Mouse (Mus musculus): ENCODE data around the gene Upk1a. TPM values are rescaled to one million over a fixed set of nuclear protein-coding genes. Genes with fewer than 3 reads are reported as not detected.

The Upk1a gene
- total RNA-seq, 2 experiments from 2014 or later, result 0.24 to 0.54 TPM

- DNase-seq, result no peak
- intact Hi-C loops (cut with DNase I), result no loop called here
Measured at GRCm38 (mm10) chr7:30604424-30604823, 8.2 kb downstream of the Upk1a start.

- no peak for DNase-seq
- intact Hi-C loops (cut with DNase I), result no loop called here
Measured at GRCm38 (mm10) chr7:30602583-30602982, 10.1 kb downstream of the Upk1a start.

GRCm38 (mm10) chr7:30600651-30601050 is 12.0 kb downstream of the Upk1a start:
- DNase-seq, result peak; percentile 22
- intact Hi-C loops (cut with DNase I), result no loop called here

- intact Hi-C loops (cut with DNase I), result no loop called here
- peak; percentile 95 for DNase-seq
Measured at GRCm38 (mm10) chr7:30599933-30600353, 12.7 kb downstream of the Upk1a start.

GRCm38 (mm10) chr7:30598786-30599185 is 13.9 kb downstream of the Upk1a start, which contains the start of gene Zbtb32:
Gene Zbtb32, minus strand, starts transcription at chr7:30598909.
- no peak for DNase-seq
- intact Hi-C loops (cut with DNase I), result no loop called here

GRCm38 (mm10) chr7:30596811-30597210 is 15.8 kb downstream of the Upk1a start:
- intact Hi-C loops (cut with DNase I), result no loop called here
- no peak for DNase-seq

- DNase-seq, result no peak
- intact Hi-C loops (cut with DNase I), result no loop called here
Measured at GRCm38 (mm10) chr7:30596093-30596492, 16.6 kb downstream of the Upk1a start.

- intact Hi-C loops (cut with DNase I), result no loop called here
- no peak for DNase-seq
Measured at GRCm38 (mm10) chr7:30594510-30595024, 18.1 kb downstream of the Upk1a start.

GRCm38 (mm10) chr7:30593579-30594509 is 18.8 kb downstream of the Upk1a start:
- intact Hi-C loops (cut with DNase I), result no loop called here
- DNase-seq, result peak; percentile 38

GRCm38 (mm10) chr7:30592772-30593423 is 19.7 kb downstream of the Upk1a start:
- intact Hi-C loops (cut with DNase I), result no loop called here
- no peak for DNase-seq

GRCm38 (mm10) chr7:30591605-30591951 is 21.1 kb downstream of the Upk1a start:
- intact Hi-C loops (cut with DNase I), result no loop called here
- DNase-seq, result no peak

GRCm38 (mm10) chr7:30590927-30591604 is 21.6 kb downstream of the Upk1a start:
- intact Hi-C loops (cut with DNase I), result no loop called here
- DNase-seq, result no peak

- intact Hi-C loops (cut with DNase I), result no loop called here
Measured at GRCm38 (mm10) chr7:30589435-30590301, 23.0 kb downstream of the Upk1a start.

GRCm38 (mm10) chr7:30588676-30589434 is 23.8 kb downstream of the Upk1a start, which contains the start of gene Kmt2b:
Gene Kmt2b, minus strand, starts transcription at chr7:30588726.
- intact Hi-C loops (cut with DNase I), result no loop called here
- peak; percentile 98 for DNase-seq

More at GRCm38 (mm10) chr7:30589435-30590301, 23.0 kb downstream of the Upk1a start:
- DNase-seq, result peak; percentile 93

GRCm38 (mm10) chr7:30587842-30588667 is 24.6 kb downstream of the Upk1a start:
- DNase-seq, result peak; percentile 44
- intact Hi-C loops (cut with DNase I), result no loop called here

- intact Hi-C loops (cut with DNase I), result no loop called here
- DNase-seq, result no peak
Measured at GRCm38 (mm10) chr7:30586455-30587020, 26.1 kb downstream of the Upk1a start.

GRCm38 (mm10) chr7:30585170-30585569 is 27.5 kb downstream of the Upk1a start:
- intact Hi-C loops (cut with DNase I), result no loop called here
- DNase-seq, result no peak

- DNase-seq, result no peak
- intact Hi-C loops (cut with DNase I), result no loop called here
Measured at GRCm38 (mm10) chr7:30584339-30584738, 28.3 kb downstream of the Upk1a start.
